Mouse (Mus musculus) forebrain, postnatal 0 days (tissue): Measurements from ENCODE around the gene Spp1. TPM values are rescaled to one million over a fixed set of nuclear protein-coding genes. Genes with fewer than 3 reads are reported as not detected.

Source experiments
- ATAC-seq: fragments of 200-750 bp; cut with Nextera tagmentation; 2 replicates; pipeline ENCODE4 v1.8.0; 2017; ENCODE audit warnings: mild to moderate bottlenecking, moderate library complexity
- DNase-seq: peaks from one replicate; pipeline ENCODE4 v3.0.0-alpha.2; 2015
- H3K27ac ChIP-seq: fragments of 300-500 bp; sonication (generic); 2 replicates; pipeline ENCODE4 v1.5.1; 2014; ENCODE audit warnings: low read depth, mild to moderate bottlenecking, antibody characterized with exemption, low read length, moderate library complexity, mixed read lengths
- H3K27me3 ChIP-seq: fragments of 300-500 bp; sonication (generic); 2 replicates; pipeline ENCODE4 v1.6.1; 2014; ENCODE audit warnings: mild to moderate bottlenecking, low read length, mixed read lengths; ENCODE audit not compliant: insufficient read depth
- H3K36me3 ChIP-seq: fragments of 300-500 bp; sonication (generic); 2 replicates; pipeline ENCODE4 v1.6.1; 2014; ENCODE audit warnings: mild to moderate bottlenecking, moderate library complexity; ENCODE audit not compliant: insufficient read depth
- H3K4me1 ChIP-seq: fragments of 300-500 bp; sonication (generic); 2 replicates; pipeline ENCODE4 v1.6.1; 2014; ENCODE audit warnings: antibody characterized with exemption; ENCODE audit not compliant: insufficient read depth
- H3K4me2 ChIP-seq: fragments of 300-500 bp; sonication (generic); 2 replicates; pipeline ENCODE4 v1.6.1; 2014; ENCODE audit warnings: low read depth, mild to moderate bottlenecking, moderate library complexity
- H3K4me3 ChIP-seq: fragments of 300-500 bp; sonication (generic); 2 replicates; pipeline ENCODE4 v1.5.1; 2014; ENCODE audit warnings: low read depth, low read length, mixed read lengths
- H3K9ac ChIP-seq: fragments of 300-500 bp; sonication (generic); 2 replicates; pipeline ENCODE4 v1.6.1; 2014; ENCODE audit warnings: mild to moderate bottlenecking
- H3K9me3 ChIP-seq: fragments of 300-500 bp; sonication (generic); 2 replicates; pipeline ENCODE4 v1.6.1; 2016; ENCODE audit warnings: low read length
- CTCF ChIP-seq: sonication (generic); IDR thresholded peaks from 2 replicates; pipeline ENCODE4 v1.5.1; 2016; ENCODE audit warnings: antibody characterized with exemption, control low read depth, low read depth
- WGBS: fragments of 180-500 bp; shearing (Covaris S2); extraction: QIAGEN DNeasy Blood & Tissue Kit; methylation state at CpG from one replicate; pipeline ENCODE4 v1.1.7; 2014; 5-methylcytosine and 5-hydroxymethylcytosine counted together
- polyA plus RNA-seq: library from polyadenylated mRNA; unstranded; fragments of >200 nt; fragmentation: Nextera tagmentation; extraction: Ambion mirVana; gene quantifications from 2 replicates; pipeline ENCODE4 v1.2.1, GENCODE M21; 2015
- total RNA-seq: library from RNA; depleted of rRNA; stranded (reverse); fragments of >200 nt; gene quantifications from 2 replicates; pipeline ENCODE4 v1.2.3, GENCODE M21; 2014

Spp1 gene
- total and polyA plus RNA-seq, 2 experiments from 2014 or later, result 67.8 to 80.6 TPM

DNA sequence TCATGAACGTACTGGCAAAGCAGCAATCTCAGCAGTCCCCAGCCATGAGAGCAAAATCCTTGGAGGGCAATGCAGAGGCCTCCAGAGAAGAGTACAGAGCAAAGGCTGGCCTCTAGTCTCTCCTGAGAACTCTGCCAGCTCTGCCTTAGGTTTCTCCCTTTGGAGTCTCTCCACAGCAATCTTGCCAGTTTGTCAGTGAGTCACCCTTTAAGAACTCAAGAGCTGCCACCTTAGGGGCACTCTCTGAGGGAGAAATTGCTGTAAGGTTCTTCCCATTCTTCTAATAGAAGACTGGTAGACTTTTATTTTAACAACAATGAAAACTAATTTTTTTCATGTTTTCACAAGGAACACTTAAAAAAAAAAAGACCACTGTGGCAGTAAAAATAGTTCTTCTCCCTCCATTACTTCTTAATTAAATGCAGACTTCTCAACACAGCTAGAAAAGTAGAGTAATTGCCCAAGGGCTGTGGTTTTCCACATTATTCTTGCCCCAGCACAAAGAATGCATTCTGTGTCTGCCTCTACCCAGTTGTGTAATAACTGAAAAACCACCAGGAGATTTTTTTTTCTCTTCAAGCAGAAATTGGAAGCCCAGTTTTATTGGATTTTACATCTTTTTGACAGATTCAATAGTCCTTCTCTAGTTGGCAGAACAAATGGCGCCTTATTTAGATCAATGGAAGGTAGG lies 27.2 kb upstream of the Spp1 start:
- Histone ChIP-seq H3K36me3 (no peaks in the 10 kb centered on the region), H3K4me3 (no peak overlapping the region), H3K4me2 (no peak overlapping the region), H3K27ac (no peak overlapping the region), H3K9ac (no peak overlapping the region), H3K27me3 (no peaks in the 10 kb centered on the region), H3K4me1 (peaks cover 6% of the 10 kb centered on the region), H3K9me3 (no peaks in the 10 kb centered on the region)
- DNase-seq (no peak), ATAC-seq (no peak)
- WGBS, result 60% methylated on average over 2 of the region's 2 CpGs
- no peak for TF ChIP-seq CTCF

GRCm38 (mm10) chr5:104408549-104408948 lies 26.4 kb upstream of the Spp1 start:
- no peaks in the 10 kb centered on the region for H3K9me3 ChIP-seq
- H3K27me3 ChIP-seq, result no peaks in the 10 kb centered on the region
- no peaks in the 10 kb centered on the region for H3K36me3 ChIP-seq
- no peak overlapping the region for H3K27ac ChIP-seq
- no peak for ATAC-seq
- WGBS, result 94% methylated on average over 7 of the region's 7 CpGs
- no peak overlapping the region for H3K9ac ChIP-seq
- peaks cover 6% of the 10 kb centered on the region for H3K4me1 ChIP-seq
- no peak for TF ChIP-seq CTCF
- DNase-seq, result no peak
- no peak overlapping the region for H3K4me2 ChIP-seq
- no peak overlapping the region for H3K4me3 ChIP-seq

DNA sequence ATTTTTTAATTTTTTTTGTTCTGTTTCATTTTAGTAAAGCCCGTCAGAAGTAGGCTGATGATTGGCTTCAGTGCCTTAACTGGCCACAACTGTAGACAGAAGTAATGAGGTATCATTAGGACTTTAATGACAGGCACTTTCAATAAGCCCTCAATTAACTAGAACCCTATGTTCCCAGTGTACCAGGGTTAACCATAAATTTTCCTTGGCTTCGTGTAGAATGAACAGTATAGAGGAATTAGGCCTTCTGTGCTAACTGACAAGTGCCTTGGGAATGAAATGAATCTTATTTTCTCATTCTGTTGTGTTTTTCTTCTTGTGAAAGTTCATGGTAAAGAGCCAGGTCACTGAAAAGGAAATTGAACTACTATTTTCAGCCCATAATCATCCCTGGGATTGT lies 18.9 kb upstream of the Spp1 start:
- no peak overlapping the region for H3K4me3 ChIP-seq
- no peak overlapping the region for H3K9ac ChIP-seq
- DNase-seq (no peak), ATAC-seq (no peak)
- no peaks in the 10 kb centered on the region for H3K4me1 ChIP-seq
- no peaks in the 10 kb centered on the region for H3K27me3 ChIP-seq
- no peak overlapping the region for H3K4me2 ChIP-seq
- no peaks in the 10 kb centered on the region for H3K9me3 ChIP-seq
- no peaks in the 10 kb centered on the region for H3K36me3 ChIP-seq
- WGBS, result 33% methylated on average over 2 of the region's 2 CpGs
- H3K27ac ChIP-seq, result no peak overlapping the region
- no peak for TF ChIP-seq CTCF

- Histone ChIP-seq H3K9ac (no peak overlapping the region), H3K4me2 (no peak overlapping the region), H3K36me3 (no peaks in the 10 kb centered on the region), H3K27ac (no peak overlapping the region), H3K4me3 (no peak overlapping the region), H3K4me1 (no peaks in the 10 kb centered on the region), H3K9me3 (no peaks in the 10 kb centered on the region), H3K27me3 (no peaks in the 10 kb centered on the region)
- no peak for TF ChIP-seq CTCF
- ATAC-seq (no peak), DNase-seq (no peak)
- WGBS, result 59% methylated on average over 3 of the region's 3 CpGs
These were observed 17.9 kb upstream of the Spp1 start for GRCm38 (mm10) chr5:104417028-104417427.

- no peak overlapping the region for H3K9ac ChIP-seq
- ATAC-seq, result no peak
- no peak for DNase-seq
- no peaks in the 10 kb centered on the region for H3K9me3 ChIP-seq
- no peak for TF ChIP-seq CTCF
- H3K27ac ChIP-seq, result no peak overlapping the region
- WGBS, result 86% methylated on average over 1 of the region's 1 CpGs
- H3K36me3 ChIP-seq, result no peaks in the 10 kb centered on the region
- no peak overlapping the region for H3K4me3 ChIP-seq
- H3K4me2 ChIP-seq, result no peak overlapping the region
- H3K27me3 ChIP-seq, result no peaks in the 10 kb centered on the region
- no peaks in the 10 kb centered on the region for H3K4me1 ChIP-seq
These were observed 17.2 kb upstream of the Spp1 start for GRCm38 (mm10) chr5:104417721-104418120.

DNA sequence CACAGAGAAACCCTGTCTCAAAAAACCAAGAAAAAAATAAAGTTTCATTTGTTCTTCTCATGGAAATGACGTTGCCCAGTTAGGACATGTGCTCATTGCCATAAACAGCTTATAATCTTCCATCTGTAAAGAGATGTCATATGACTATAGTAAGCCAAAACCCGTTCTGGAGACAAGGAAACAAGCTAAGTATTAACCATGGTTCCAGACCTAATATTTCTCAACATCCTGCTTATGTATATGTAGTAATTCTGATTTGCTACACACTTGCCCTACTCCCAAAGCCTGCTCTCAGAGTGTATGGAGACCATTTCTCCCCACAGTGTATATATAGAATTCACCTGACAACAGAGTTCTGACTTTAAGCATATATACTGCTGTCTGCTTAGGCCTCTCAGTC lies 12.9 kb upstream of the Spp1 start:
- DNase-seq, result no peak
- Histone ChIP-seq H3K9me3 (no peaks in the 10 kb centered on the region), H3K4me1 (no peaks in the 10 kb centered on the region), H3K4me2 (no peak overlapping the region), H3K27ac (no peak overlapping the region), H3K4me3 (no peak overlapping the region), H3K27me3 (no peaks in the 10 kb centered on the region), H3K36me3 (no peaks in the 10 kb centered on the region), H3K9ac (no peak overlapping the region)
- no peak for ATAC-seq
- no peak for TF ChIP-seq CTCF
- WGBS, result 70% methylated on average over 2 of the region's 2 CpGs

GRCm38 (mm10) chr5:104423861-104424260 lies 11.1 kb upstream of the Spp1 start:
- H3K4me1 ChIP-seq, result no peaks in the 10 kb centered on the region
- no peaks in the 10 kb centered on the region for H3K9me3 ChIP-seq
- 96% methylated on average over 3 of the region's 3 CpGs for WGBS
- no peak overlapping the region for H3K9ac ChIP-seq
- H3K4me2 ChIP-seq, result no peak overlapping the region
- DNase-seq (no peak), ATAC-seq (no peak)
- H3K27me3 ChIP-seq, result no peaks in the 10 kb centered on the region
- H3K27ac ChIP-seq, result no peak overlapping the region
- H3K36me3 ChIP-seq, result no peaks in the 10 kb centered on the region
- H3K4me3 ChIP-seq, result no peak overlapping the region
- TF ChIP-seq CTCF, result no peak

- ATAC-seq, result no peak
- 91% methylated on average over 8 of the region's 8 CpGs for WGBS
- DNase-seq, result no peak
- Histone ChIP-seq H3K4me2 (no peak overlapping the region), H3K27me3 (no peaks in the 10 kb centered on the region), H3K36me3 (no peaks in the 10 kb centered on the region), H3K9me3 (no peaks in the 10 kb centered on the region), H3K4me1 (no peaks in the 10 kb centered on the region), H3K9ac (no peak overlapping the region), H3K4me3 (no peak overlapping the region), H3K27ac (no peak overlapping the region)
- TF ChIP-seq CTCF, result no peak
These were observed 9.0 kb upstream of the Spp1 start for GRCm38 (mm10) chr5:104425949-104426348.
